Mouse (Mus musculus) spleen, postnatal 4 days (tissue): Measurements from ENCODE around the gene Unc13b.

Source experiments
- DNase-seq, 2 experiments: peaks; one replicate each; pipeline ENCODE4 v3.0.0; 2022; ENCODE audit warnings: low spot score in 2 of 2

Gene Unc13b

DNA sequence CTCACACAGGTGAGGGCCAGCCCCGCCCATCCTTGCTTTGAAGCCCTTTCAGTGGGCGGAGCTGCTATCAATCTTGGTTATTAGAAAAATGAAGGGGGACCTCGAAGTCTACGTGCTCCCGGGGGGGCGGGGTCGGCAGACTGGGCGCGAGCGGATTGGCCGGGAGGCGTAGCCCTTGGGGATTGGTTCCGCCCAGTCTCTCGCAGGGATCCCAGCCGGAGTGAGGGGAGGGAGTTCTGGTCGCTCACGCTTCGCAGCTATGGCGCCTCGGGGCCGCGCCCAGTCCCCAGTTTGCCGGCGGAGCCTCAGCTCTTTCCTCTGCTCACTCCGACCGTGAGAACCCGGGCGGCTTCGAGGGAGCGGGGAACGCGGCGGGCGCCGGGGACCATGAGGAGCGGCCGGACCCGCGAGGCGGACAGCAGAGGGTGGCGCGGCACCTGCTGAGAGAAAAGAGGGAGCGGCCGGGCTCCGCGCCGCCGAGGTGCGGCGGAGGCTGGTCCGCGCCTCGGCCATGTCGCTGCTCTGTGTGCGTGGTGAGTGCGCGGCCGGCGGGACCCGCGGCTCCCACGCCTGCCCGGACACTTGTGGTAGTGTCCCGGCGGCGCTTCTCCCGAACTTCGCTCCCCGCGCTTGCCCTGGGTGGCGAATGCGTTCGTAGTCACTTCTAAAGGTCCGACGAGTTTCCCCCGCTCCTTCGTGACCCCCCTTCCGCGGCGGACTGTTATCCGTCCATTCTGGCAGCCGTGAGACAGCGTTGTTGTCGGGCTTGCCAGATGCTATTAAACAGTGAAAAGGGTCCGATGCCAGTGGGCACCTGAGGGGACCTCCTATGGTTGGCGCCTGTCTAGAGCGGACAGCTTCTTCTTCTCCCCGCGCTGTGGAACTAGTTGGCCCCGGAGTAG, at the start of gene Unc13b:
Gene Unc13b (plus strand): TSS at position 201 of the 902 bp plus-strand sequence.
- peak; percentile 78 to 85 for DNase-seq

DNA sequence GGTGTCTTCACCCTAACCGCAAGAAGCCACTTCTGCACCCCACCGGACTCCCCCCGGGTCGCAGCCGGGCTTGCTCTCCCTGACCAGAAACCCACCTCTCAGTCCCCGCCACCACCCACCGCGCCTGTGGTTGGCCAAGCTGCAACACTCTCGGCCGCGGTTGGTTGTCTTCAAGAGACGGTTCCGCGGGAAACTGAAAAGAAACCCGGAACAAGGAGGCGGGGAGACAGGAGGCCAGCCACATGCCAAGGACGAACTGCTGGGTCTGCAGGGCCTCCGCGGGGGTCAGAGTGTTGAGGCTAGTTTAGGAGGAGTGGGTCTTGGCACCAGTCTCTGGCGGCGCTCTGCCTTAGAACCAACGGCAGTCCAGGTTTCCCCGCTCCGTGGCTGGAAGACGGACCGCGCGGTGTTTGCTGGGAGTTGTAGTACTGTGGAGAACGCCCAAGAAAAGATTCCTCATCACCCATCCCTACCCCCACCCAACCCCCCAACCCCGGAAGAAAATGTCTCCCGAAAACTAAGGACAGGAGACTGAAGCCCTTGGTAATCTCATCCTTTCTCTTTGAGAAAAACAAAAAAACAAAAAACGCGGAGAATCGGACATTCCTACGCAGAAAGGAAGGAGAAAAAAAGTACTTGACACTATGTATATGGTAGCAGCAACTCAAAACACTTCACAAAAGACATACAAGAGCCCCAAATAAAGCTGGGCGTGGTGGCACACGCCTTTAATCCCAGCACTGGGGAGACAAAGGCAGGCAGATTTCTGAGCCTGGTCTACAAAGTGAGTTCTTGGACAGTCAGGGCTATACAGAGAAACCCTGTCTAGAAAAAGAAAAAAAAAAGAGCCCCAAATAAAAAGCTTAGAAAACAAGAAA, 48.4 kb upstream of the Unc13b start, which contains the start of gene Fancg:
Gene Fancg (minus strand): TSS at position 346 of the 878 bp plus-strand sequence.
- peak; percentile 84 to 92 for DNase-seq

DNA sequence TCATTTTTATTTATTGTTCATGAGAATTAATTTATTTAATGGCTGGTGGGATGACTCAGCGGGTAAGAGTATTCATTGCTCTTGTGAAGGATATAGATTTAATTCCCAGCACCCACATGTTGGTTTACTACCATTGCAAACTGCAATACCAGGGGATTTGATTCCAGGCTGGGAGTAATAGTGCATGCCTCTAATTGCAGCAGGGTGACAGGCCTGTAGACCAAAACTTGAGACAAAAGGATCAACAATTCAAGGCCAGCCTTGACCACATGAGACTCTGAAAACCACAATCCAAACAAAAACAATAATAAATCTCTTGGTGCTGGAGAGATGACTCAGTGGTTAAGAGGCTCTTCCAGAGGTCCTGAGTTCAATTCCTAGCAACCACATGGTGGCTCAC, 46.7 kb upstream of the Unc13b start:
- DNase-seq, result no peak

DNA sequence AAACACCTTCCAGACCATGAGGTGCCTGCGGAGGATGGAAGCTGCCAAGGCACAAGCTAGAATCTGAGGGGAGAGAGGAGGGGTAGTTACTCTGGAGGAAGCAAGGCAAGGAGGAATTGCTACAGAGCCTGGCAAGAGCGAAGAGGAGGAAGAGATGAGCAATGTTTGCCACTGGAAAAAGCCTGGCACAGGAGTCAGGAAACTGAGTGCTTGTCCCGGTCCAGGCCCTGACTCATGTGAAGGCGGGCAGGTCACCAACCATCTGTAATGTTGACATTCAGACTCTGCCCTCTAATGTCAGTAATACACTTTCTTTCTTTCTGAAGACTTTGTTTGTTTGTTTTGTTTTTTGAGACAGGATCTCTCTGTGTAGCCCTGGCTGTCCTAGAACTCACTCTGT, 40.6 kb upstream of the Unc13b start:
- no peak for DNase-seq

DNA sequence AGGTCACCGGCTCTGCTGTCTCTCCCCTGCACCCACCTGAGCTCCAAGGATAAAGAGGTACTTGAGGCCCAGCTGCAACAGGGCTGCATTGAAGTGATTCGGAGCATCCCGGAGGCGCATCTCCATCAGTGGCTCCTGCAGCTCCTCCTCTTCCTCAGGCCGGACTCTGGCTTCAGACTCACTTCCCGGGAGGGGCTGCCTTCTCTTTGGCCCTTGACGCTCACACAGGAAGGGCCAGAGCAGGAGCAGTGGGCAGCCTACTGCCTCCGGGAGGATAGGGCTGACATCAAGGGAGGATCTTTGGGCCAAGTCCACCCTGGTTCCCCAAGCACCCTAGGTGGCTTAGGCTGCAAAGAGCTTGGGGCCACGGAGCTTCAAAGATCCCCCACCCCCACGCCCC, 39.6 kb upstream of the Unc13b start:
- DNase-seq, result no peak

DNA sequence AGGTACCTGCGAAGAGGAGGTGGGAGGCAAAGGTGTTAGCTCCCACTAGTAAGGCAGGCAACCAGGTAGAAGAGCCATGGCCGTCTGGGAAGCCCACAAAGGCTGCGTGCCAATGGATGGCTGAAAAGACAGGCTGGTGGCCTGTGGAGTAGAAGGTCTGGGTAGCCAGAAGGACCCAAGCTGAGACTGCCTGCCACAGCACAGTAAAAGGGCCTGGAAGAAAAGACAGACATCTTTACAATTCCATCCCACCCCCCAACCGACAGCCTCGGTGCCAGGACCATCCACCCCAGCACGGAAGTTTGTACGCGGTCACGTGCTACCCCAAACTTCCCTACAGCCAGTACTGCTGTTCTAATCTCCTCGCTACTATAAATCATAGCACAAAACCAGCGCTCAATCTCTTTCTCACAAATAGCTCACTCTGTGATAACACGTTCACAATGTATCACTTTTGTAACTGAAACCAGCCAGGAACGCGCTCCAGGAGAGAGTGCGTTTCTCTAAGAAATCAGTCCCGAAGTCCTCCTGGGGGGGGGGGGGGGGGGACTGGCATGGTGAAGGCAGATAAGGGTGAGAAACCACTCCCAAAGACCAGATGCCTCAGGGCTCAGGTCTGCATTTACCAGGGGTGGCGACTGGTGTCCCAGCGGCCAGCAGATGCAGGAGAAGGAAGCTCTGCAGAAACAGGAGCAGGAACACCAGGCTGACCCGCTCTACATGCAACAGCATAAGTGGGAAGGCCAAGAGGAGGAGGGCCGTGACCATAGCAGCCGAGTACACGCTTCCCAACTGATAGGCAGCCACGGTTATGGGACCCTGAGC, 38.9 kb upstream of the Unc13b start:
- no peak for DNase-seq

DNA sequence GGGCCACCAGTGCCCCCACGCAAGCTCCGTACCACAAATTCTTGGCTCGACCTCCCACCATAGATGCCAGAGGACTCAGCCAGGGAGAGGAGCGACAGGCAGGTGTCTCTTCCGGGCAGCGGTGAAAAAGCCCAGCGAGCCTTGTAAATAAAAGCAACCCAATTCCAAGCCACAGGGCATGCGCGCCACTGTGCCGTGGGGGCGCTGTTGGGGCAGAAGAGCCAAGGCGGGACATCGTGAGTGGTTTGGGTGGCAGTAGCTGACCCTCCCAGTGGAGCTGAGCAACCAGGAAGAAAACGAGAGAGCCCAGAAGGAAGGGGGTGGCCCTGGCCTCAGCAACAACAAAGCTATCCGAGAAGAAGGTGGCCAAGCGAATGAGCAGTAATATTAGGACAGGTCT, 37.9 kb upstream of the Unc13b start:
- no peak for DNase-seq

DNA sequence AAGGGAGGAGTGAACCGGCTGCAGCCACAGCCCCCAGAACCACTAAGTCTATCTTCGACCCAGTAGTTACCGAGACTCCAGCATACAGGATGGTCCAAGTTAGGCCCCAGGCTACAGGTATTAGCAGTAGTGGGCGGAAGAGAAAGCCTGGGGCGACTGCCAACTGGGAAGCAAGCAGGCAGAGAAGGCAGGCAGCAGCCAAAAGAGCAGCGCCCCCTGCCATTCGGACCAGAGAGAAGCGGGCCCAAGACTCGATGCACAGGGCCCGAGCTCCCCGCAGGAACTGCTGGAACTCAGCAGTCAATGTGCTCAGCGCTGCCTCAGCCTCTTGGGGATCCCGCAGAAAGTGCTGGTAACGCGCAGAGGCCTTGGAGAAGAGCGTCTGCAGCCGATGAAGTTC, 37.4 kb upstream of the Unc13b start:
- no peak for DNase-seq

DNA sequence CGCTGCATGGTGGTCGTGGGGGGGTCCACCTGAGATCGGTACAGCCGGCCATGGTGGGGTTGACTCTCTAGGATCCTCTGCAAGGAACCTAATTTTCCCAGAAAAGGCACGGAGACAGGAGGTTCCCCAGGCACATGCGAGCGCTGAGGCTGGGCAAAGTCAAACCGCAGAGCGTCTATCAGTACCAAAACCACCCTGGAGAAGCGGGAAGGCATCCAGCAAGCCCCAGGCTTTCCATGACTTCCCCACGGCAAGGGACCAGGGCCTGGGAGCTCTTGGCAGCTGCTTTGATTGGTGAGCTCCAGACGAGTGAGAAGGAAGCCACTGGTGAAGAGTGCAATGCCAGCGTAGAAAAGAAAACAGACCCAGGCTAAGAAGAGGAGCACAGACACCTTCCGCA, 34.1 kb upstream of the Unc13b start:
- DNase-seq, result no peak

DNA sequence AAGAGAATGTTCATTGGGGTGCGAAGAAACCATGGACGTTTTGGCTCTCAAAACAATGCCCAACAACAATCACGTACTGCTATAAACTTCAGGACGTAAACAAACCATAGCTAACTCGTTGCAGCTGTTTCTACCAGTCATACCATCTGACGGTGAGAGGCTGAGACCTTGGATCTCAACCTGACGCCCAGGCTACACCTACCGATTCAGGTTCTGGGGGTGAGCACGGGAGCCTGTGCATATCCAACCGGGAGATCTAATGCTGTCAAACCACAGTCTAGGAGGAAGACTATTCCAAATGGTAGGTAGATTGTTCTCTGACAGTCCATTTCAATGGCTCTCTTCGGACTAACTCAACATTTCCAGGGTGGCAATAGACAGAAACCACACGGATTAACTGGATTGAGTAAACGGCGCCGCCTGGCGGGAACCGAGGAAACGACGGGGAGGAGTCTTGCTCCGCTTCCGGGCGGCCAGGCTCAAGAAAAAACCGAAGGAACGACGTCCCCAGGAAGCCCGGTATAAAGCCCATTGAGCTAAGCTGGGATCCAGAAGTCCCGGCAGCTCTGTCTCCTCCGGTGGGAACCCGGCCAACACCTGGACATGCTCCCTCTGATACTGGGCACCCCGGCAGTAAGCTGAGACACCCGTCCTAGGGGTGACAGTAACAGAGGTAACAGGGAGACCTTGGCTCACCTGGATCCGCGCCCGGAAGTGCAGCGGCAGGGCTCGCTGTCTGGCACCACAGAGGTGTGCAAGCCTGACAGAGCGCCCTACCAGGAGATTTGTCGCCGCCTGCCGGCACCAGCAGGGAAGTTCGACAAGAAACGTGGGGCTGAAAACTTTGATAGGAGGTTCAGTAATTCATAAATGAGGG, 33.4 kb upstream of the Unc13b start, which contains the start of gene Pigo:
Gene Pigo (minus strand): TSS at position 736 of the 877 bp plus-strand sequence.
- DNase-seq, result peak; percentile 93 to 98

DNA sequence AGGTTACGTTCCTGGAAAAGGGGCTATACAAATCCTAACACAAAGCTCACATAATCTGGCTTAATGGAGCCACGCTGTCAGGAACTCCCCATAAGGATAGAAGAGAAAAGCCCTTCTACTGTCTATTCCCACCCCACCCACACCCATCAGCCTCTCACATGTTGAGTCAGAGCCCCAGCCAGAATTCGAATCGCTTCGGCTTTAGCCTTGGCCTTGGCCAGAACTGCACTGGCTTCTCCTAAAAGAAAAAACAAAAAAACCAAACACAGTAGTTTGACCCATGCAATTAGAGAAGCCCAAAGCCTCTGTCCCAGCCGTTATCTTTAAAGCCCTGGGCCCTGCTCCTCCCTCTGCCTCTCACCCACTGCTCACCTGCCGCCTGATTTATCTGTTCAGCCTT, 29.6 kb upstream of the Unc13b start:
- no peak for DNase-seq

DNA sequence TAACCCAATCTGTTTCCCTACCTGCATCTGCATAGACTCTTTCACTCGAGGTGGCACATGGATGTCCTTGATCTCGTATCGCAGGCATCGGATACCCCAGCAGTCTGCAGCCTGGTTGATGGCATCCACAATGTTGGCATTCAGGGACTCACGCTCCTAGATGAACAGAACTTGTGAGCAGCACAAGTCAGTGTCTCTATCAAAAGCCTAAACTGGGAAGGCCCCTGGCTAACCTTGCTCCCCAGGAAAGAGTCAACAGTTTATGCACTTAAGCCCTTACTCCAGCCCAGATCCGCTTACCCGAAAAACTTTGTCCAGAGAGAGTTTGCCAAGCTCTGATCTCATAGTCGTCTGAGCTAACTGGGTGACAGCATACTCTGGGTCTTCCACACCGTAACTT, 29.0 kb upstream of the Unc13b start:
- no peak for DNase-seq

DNA sequence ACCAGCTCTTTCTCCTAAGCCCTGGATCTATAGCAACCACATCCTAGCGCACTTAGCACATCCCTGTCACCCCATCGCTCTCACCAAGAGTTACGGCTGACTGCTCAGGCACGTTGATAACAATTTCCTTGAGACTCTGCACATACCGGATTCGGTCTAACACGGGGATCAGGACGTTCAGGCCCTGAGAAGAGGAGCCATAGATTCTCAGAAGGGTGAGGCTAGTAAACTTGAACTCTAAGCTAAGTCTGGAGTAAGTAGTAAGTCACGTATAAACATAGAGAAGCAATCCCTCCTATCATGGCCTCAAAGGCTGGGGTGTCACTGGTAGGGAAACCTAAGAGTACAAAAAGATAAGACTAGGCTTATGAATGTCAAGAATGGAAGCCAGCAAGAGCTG, 28.4 kb upstream of the Unc13b start:
- no peak for DNase-seq

DNA sequence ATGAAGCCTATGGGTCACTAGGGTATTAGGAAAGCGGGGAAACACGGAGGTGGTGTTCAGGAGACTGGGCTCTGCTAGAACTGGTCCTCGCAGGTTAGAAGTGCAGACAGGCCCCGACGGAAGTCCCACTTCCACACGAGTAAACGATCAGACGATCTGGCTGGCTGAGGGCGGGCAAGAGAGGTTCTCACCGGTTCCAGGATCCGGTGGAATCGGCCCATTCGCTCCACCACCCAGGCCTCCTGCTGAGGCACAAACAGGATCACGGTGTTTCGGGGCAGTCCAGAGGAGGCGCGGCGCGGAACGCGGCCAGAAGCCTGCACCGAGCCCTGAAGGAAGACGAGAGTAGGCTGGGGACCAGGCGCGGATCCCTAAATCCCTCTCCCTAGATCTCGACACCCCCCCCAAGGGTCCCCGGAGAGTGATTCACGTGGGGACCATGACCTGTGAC, 27.9 kb upstream of the Unc13b start:
- DNase-seq, result no peak

DNA sequence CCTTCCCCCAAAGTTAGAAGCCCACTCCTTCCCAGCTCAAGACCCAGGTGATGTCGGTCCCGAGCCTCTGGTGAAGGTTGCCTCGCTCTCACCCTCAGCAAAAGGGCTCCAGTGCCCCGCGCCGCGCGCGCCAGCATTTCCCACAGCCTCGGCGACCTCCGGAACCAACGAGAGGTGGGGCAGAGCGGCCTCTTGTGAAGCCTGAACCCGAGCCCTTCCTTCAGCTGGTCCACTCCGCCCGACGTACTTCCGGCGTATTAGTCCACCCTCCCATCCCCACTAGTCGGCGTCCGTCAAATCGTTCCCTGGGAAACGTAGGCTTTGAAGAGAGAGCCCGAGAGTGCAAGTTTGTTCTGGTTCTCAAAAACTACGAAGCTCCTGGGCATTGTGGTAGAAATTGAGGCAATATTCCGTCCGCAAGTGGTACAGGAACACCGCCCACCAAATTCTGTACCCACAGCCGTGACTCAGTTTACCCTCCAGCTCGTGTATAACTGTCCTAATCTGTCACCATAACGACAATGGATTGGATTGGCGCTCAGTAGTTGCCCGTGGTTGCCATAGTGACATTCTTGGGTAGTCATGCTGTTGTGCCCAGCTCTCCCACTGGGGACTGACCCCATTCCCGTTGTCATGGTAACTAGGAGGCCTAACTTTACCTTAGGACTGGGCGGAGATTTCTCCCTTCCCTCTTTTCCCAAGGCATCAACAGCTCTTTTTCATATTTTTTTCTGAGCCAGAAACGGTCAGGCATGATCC, 27.3 kb upstream of the Unc13b start, which contains the start of gene Stoml2:
Gene Stoml2 (minus strand): TSS at position 474 of the 759 bp plus-strand sequence.
- peak; percentile 92 to 95 for DNase-seq

DNA sequence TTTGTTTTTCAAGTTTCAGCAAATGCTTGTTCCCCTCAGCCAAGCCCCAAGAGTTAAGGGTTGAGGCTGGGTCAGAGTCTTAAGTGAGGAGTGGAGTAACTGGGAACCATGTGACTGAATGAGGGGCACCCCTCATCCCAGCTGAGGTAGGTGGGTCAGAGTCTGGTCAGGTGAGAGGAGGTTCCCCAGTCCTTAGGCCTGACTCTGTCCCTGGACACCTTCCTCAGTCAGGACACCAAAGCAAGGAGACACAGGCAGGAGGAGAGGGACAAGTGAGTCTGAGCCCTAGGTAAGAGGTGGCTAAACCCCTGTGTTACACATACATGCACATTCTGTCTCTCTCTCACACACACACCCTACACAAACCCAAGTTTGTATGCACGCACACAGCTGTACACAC, 26.3 kb upstream of the Unc13b start:
- no peak for DNase-seq

DNA sequence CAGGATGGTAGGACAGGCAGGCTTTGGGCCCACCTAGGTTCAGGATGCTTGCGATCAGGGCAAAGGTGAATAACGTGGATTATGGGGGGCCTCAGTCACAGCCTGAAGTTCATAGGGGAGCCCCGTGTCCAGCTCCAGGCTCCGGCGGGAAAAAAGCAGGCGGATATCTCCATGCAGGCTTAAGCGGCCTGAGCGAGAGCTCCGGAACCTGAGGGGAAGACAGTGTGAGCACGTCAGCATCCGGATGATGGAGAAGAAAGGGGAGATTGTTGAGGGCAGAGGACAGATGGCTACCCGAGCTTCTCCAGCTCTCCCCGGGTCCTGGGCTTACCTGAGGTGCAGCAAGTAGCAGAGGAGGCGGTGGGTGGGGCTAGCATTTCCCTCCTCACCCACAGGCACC, 25.3 kb upstream of the Unc13b start:
- DNase-seq, result no peak

DNA sequence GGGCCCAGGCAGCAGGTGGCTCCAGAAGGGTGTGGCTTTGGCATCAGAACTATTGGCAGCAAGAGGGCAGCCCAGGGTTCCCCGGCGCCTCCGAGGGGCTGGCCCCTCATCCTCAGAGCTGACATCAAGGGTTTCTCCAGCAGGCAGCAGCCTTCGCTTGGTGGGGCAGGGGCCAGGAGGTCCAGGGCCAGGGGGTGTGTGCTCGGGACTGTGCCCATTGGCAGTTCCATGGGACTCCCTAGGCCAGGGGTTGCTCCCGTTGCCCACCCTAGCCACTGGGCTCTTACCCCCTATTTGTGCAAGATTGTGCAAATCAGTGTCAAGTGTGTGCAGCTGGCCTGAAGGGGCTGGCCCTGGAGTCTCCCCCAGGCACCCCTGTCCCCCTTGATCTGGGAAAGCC, 22.9 kb upstream of the Unc13b start:
- peak in 1 of 2 experiments; percentile 73 for DNase-seq

DNA sequence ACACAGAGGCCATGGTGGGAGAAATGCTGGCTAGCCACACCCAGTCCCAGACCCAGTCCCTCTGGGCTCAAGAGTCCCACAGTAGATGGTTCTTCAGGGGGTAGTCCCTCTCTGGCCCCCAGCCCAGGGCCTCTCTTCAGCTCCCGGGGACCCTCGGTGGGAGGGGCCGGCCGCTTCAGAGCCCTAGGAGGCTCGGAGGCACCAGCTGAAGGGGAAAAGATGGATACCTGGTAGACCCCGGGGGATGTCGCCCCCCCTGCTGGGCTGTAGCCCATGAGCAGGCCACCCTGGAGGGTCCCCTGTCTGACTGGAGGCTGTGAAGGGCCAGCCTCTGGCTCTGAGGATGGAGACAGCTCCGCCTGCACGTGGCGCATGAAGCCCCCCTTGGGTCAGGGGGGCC, 22.4 kb upstream of the Unc13b start:
- peak in 1 of 2 experiments; percentile 64 for DNase-seq
